Mouse (Mus musculus) neural tube, embryonic 11.5 days (tissue): Measurements from ENCODE around the gene Antxr1. TPM values are rescaled to one million over a fixed set of nuclear protein-coding genes. Genes with fewer than 3 reads are reported as not detected.

Source experiments
- ATAC-seq: fragments of 200-750 bp; cut with Nextera tagmentation; 2 replicates; pipeline ENCODE4 v1.8.0; 2017; ENCODE audit warnings: moderate number of reproducible peaks, mild to moderate bottlenecking, moderate TSS enrichment, moderate library complexity; ENCODE audit not compliant: insufficient read depth, low FRiP score, low TSS enrichment
- DNase-seq: peaks from one replicate; pipeline ENCODE4 v3.0.0-alpha.2; 2015; ENCODE audit warnings: low spot score
- H3K27ac ChIP-seq: fragments of 300-500 bp; sonication (generic); 2 replicates; pipeline ENCODE4 v1.5.1; 2014; ENCODE audit warnings: low read depth, mild to moderate bottlenecking, low read length
- H3K27me3 ChIP-seq: fragments of 300-500 bp; sonication (generic); 2 replicates; pipeline ENCODE4 v1.6.1; 2014; ENCODE audit warnings: mild to moderate bottlenecking, low read length, mixed read lengths; ENCODE audit not compliant: control insufficient read depth, insufficient read depth
- H3K36me3 ChIP-seq: fragments of 300-500 bp; sonication (generic); 2 replicates; pipeline ENCODE4 v1.6.1; 2014; ENCODE audit warnings: mild to moderate bottlenecking, low read length, moderate library complexity, mixed read lengths; ENCODE audit not compliant: control insufficient read depth, insufficient read depth
- H3K4me1 ChIP-seq: fragments of 300-500 bp; sonication (generic); 2 replicates; pipeline ENCODE4 v1.6.1; 2014; ENCODE audit warnings: low read length, mixed read lengths; ENCODE audit not compliant: control insufficient read depth, insufficient read depth
- H3K4me2 ChIP-seq: fragments of 300-500 bp; sonication (generic); 2 replicates; pipeline ENCODE4 v1.6.1; 2014; ENCODE audit warnings: low read depth, mild to moderate bottlenecking, moderate library complexity
- H3K4me3 ChIP-seq: fragments of 300-500 bp; sonication (generic); 2 replicates; pipeline ENCODE4 v1.5.1; 2014; ENCODE audit warnings: low read depth, low read length
- H3K9ac ChIP-seq: fragments of 300-500 bp; sonication (generic); 2 replicates; pipeline ENCODE4 v1.6.1; 2014; ENCODE audit warnings: mild to moderate bottlenecking, low read length
- H3K9me3 ChIP-seq: fragments of 300-500 bp; sonication (generic); 2 replicates; pipeline ENCODE4 v1.6.1; 2016; ENCODE audit warnings: low read length; ENCODE audit not compliant: control insufficient read depth
- WGBS: fragments of 180-500 bp; shearing (Covaris S2); extraction: QIAGEN DNeasy Blood & Tissue Kit; methylation state at CpG from one replicate; pipeline ENCODE4 v1.1.7; 2014; 5-methylcytosine and 5-hydroxymethylcytosine counted together
- polyA plus RNA-seq: library from polyadenylated mRNA; unstranded; fragments of >200 nt; fragmentation: Nextera tagmentation; extraction: Ambion mirVana; gene quantifications from 2 replicates; pipeline ENCODE4 v1.2.1, GENCODE M21; 2014

Antxr1 gene
- polyA plus RNA-seq, 1 experiment from 2014 or later = 6.0 TPM

DNA sequence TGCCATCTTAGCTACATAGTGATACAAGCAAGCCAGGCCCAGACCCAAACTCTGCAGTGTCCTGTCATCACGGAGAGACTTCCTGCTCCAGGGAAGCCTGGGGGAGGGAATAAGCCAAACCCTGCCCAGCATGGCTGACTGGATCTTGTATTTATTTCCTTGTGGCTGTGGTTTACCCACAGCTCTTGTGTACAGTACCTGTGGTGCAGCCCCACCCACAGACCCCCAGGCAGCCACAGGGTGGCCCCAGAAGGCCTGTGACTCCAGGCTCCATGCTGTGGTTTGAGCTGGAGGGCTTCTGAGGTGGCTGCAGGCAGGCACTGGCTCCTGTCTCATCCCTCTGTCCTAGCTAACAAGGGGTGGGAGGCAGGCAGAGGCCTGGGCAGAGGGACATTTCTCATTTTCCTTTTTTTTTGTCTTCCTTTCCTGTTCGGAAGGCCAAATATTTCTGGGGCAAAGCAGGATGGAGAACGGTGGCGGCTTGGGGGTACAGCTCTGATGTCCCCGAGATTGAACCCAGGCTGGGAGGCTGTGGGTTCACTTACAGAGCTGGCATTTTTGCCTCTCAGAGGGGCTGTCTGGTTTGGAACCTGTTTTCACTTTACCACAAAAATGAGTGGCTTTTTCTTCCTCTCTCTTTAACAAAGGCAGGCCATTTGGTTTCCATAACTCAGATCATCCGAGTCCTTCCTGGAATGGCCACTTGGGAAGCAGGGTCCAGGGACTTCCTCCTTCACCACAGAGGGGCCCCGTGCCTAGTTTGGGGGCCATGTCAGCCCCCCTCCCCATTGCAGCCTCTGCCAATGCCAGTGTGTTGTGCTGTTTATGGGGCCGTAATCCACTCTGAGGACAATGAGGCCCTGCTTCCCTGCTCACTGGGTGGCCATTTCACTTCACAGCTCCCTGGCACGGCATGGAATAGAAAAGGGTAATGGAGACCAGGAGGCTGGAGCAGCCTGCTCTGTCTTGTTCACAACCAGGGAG, 91.2 kb downstream of the Antxr1 start:
- H3K4me1 ChIP-seq = no peaks in the 10 kb centered on the region; the same call in 1 of the 2 replicates
- no peak overlapping the region for H3K9ac ChIP-seq
- no peak overlapping the region for H3K4me3 ChIP-seq
- H3K4me2 ChIP-seq = no peak overlapping the region
- no peaks in the 10 kb centered on the region for H3K9me3 ChIP-seq
- H3K27ac ChIP-seq = no peak overlapping the region
- no peaks in the 10 kb centered on the region for H3K27me3 ChIP-seq
- no peak for ATAC-seq
- DNase-seq = no peak
- H3K36me3 ChIP-seq = no peaks in the 10 kb centered on the region; the same call in 1 of the 2 replicates
- 56% methylated on average over 9 of the region's 9 CpGs for WGBS

DNA sequence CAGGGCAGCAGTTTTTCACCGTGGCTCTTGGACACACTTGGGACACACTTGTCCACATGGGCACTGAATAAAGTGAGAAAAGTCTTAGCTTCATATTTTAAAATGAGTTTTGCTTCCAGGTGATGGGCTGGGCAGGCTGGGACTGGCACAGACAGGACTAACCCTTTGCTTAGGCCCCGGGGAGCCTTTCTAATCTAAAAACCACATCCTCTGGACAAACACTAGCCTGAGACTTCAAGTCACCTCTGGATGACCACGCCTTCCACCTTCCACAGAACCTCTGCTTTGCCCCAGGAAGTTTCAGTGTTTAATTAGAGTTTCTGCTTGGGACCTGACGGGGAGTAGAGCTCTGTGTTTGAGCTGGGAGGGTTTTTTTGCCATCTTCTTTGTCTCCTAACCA, 98.4 kb downstream of the Antxr1 start:
- Histone ChIP-seq H3K4me2 (no peak overlapping the region), H3K9me3 (no peaks in the 10 kb centered on the region), H3K36me3 (no peaks in the 10 kb centered on the region; the same call in 1 of the 2 replicates), H3K27me3 (no peaks in the 10 kb centered on the region), H3K27ac (no peak overlapping the region), H3K4me3 (no peak overlapping the region), H3K9ac (no peak overlapping the region), H3K4me1 (no peaks in the 10 kb centered on the region)
- 72% methylated on average over 4 of the region's 4 CpGs for WGBS
- DNase-seq (no peak), ATAC-seq (no peak)

DNA sequence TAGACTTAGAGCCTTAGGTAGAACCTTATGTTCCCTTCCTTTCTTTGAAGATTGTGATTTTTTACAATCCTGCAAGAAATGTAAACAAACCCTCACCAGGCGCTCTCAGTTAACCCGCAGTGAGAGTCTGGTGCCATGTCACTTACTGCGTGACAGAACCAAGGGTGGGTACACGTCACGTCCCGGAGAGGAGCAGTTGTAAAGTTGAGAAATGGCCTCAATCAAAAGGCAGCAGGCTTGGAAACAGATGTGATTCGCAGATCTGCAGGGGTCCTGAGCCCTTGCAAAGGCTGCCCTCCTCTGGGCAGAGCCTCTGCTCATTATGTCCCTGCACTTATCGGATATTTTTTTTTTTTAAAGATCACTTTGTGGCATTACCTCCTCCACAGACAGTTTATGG, 99.6 kb downstream of the Antxr1 start:
- Histone ChIP-seq H3K4me1 (no peaks in the 10 kb centered on the region), H3K4me2 (no peak overlapping the region), H3K27ac (no peak overlapping the region), H3K4me3 (no peak overlapping the region), H3K27me3 (no peaks in the 10 kb centered on the region), H3K36me3 (no peaks in the 10 kb centered on the region), H3K9me3 (no peaks in the 10 kb centered on the region), H3K9ac (no peak overlapping the region)
- DNase-seq = no peak
- 37% methylated on average over 8 of the region's 8 CpGs for whole genome bisulfite sequencing
- ATAC-seq = no peak

DNA sequence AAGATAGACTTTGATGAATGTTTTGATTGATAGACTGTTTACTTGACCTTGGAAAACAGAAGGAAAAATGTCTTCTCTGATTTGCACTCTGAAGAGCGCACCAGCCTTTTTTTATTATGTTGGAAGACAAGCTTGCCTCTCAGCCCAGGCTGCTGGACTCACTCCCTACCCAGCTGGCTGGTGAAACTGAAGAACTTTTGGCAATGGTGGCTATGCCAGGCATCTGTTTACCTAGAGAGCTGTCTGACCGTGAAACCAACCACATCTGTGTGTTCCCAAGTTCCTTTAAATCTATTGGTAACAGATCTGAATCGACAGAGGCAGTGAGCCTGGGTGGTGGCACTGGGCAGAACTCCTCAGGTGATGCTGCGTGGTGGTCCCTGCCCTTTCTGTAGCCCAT, 102.5 kb downstream of the Antxr1 start:
- H3K4me1 ChIP-seq = no peaks in the 10 kb centered on the region
- no peaks in the 10 kb centered on the region for H3K36me3 ChIP-seq
- H3K4me2 ChIP-seq = no peak overlapping the region
- H3K4me3 ChIP-seq = no peak overlapping the region
- no peak for ATAC-seq
- DNase-seq = no peak
- 91% methylated on average over 4 of the region's 4 CpGs for WGBS
- H3K27me3 ChIP-seq = no peaks in the 10 kb centered on the region
- no peak overlapping the region for H3K27ac ChIP-seq
- H3K9ac ChIP-seq = no peak overlapping the region
- no peaks in the 10 kb centered on the region for H3K9me3 ChIP-seq

DNA sequence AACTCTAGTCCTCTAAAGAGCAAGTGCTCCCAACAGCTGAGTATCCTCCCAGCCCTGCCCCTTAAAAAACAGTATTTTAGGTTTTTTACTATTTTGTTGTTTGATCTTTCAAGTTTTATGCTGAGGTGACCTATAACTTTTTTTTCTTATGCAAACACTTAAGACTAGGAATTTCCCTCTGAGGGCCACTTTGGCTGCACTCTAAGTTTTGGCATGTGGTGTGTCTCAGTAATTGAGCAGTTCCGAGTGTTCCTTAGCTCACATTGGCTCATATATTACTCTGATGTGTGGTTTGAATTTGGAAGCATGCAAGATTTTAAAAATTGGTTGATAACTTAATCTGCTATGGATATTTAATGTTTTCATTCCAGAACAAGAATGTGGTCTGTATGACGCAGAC, 105.6 kb downstream of the Antxr1 start:
- Histone ChIP-seq H3K4me3 (no peak overlapping the region), H3K4me1 (no peaks in the 10 kb centered on the region), H3K4me2 (no peak overlapping the region), H3K9ac (no peak overlapping the region), H3K9me3 (no peaks in the 10 kb centered on the region), H3K27ac (no peak overlapping the region), H3K27me3 (no peaks in the 10 kb centered on the region), H3K36me3 (no peaks in the 10 kb centered on the region)
- DNase-seq (no peak), ATAC-seq (no peak)
- 95% methylated on average over 2 of the region's 2 CpGs for WGBS

DNA sequence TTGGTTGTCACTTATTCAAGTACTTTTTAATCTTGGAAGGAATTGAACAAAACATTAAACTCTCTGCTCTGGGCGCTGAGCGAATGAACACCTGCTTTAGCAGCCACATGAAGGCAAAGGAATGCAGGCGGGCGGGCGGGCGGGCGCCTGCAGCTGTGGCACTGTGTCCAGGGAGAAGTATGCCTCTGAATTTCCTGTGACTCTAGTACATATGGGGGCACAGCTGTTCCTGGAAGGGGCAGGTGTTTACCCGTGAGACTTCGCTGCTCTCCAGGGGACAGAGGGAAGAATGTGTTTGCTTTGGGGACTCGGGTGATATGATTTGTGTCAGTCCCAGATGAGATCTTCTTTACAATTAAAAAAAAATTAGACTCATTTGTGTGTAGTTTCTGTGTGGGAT, 107.7 kb downstream of the Antxr1 start:
- ATAC-seq (no peak), DNase-seq (no peak)
- Histone ChIP-seq H3K4me3 (no peak overlapping the region), H3K27me3 (no peaks in the 10 kb centered on the region), H3K4me1 (no peaks in the 10 kb centered on the region), H3K4me2 (no peak overlapping the region), H3K9ac (no peak overlapping the region), H3K27ac (no peak overlapping the region), H3K36me3 (no peaks in the 10 kb centered on the region), H3K9me3 (no peaks in the 10 kb centered on the region)
- 85% methylated on average over 10 of the region's 10 CpGs for WGBS

DNA sequence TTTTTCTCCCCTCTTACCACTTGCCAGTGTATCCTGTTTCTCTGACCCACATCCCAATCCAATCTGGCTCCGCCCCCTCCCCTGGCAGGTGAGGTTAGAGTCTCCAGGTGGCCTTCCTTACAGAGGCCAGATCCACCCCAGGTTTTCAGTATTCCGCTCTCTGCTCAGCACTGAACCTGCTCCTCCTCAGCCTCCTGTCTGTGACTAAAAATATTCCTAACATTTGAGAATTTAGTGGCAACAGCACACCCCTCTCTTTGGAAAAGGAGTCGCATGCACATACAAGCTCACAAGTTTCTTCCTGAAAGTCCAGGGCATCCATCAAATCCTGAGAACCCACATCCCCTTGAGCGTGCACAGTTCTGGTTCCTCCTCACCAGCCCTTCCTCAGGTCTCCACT, 109.3 kb downstream of the Antxr1 start:
- Histone ChIP-seq H3K9me3 (no peaks in the 10 kb centered on the region), H3K36me3 (no peaks in the 10 kb centered on the region), H3K4me2 (no peak overlapping the region), H3K9ac (no peak overlapping the region), H3K4me3 (no peak overlapping the region), H3K4me1 (no peaks in the 10 kb centered on the region), H3K27ac (no peak overlapping the region), H3K27me3 (no peaks in the 10 kb centered on the region)
- ATAC-seq (no peak), DNase-seq (no peak)
- WGBS = 84% methylated on average over 4 of the region's 4 CpGs

DNA sequence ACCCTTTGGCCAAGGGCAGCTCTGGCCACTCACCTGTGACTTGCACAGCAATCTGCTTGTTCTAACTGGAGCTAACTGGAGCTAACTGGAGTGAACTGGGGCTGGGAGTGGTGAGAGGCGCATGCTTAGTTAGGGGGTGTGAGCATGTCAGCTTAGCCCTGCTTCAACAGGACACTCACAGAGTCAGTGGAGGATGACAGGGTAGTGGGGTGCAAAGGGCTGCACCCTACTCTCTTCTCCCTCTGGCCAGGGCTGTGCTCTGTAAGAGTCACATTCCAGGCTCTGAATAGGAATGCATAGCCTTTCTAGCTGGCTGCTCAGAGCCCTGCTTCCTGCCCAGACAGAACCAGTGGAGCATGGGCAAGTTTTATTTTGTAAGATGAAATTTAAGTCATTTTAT, 110.3 kb downstream of the Antxr1 start:
- 97% methylated on average over 1 of the region's 1 CpGs for WGBS
- Histone ChIP-seq H3K27me3 (no peaks in the 10 kb centered on the region), H3K9me3 (no peaks in the 10 kb centered on the region), H3K36me3 (no peaks in the 10 kb centered on the region), H3K4me1 (no peaks in the 10 kb centered on the region), H3K9ac (no peak overlapping the region), H3K4me2 (no peak overlapping the region), H3K27ac (no peak overlapping the region), H3K4me3 (no peak overlapping the region)
- no peak for DNase-seq
- no peak for ATAC-seq
